Mouse (Mus musculus): Measurements from ENCODE around the gene Panx1. TPM values are rescaled to one million over a fixed set of nuclear protein-coding genes. Genes with fewer than 3 reads are reported as not detected.

Gene Panx1
- polyA plus RNA-seq, 1 experiment from 2014 or later, result 77.7 TPM

GRCm38 (mm10) chr9:14983141-14983540, 62.1 kb downstream of the Panx1 start:
- Histone ChIP-seq H3K4me3 (no peak overlapping the region), H3K36me3 (no peaks in the 10 kb centered on the region), H3K9me3 (replicated peaks) (no peaks in the 10 kb centered on the region), H3K27ac (replicated peaks) (no peak overlapping the region), H3K4me1 (no peaks in the 10 kb centered on the region), H3K27me3 (ENCODE audit: low read depth, poor library complexity, severe bottlenecking) (no peaks in the 10 kb centered on the region)
- 84% methylated on average over 3 of the region's 3 CpGs for WGBS
- no peak for DNase-seq (ENCODE audit: low spot score)

- Histone ChIP-seq H3K4me1 (no peaks in the 10 kb centered on the region), H3K4me3 (no peak overlapping the region), H3K9me3 (replicated peaks) (no peaks in the 10 kb centered on the region), H3K27ac (replicated peaks) (no peak overlapping the region), H3K36me3 (no peaks in the 10 kb centered on the region), H3K27me3 (ENCODE audit: low read depth, poor library complexity, severe bottlenecking) (no peaks in the 10 kb centered on the region)
- DNase-seq (ENCODE audit: low spot score), result no peak
These were observed 62.6 kb downstream of the Panx1 start for GRCm38 (mm10) chr9:14982683-14983082.

- no peaks in the 10 kb centered on the region for H3K4me1 ChIP-seq
- no peak overlapping the region for H3K27ac ChIP-seq (replicated peaks)
- WGBS, result 88% methylated on average over 4 of the region's 4 CpGs
- H3K4me3 ChIP-seq, result no peak overlapping the region
- DNase-seq (ENCODE audit: low spot score), result no peak
- H3K36me3 ChIP-seq, result no peaks in the 10 kb centered on the region
- H3K9me3 ChIP-seq (replicated peaks), result no peaks in the 10 kb centered on the region
- no peaks in the 10 kb centered on the region for H3K27me3 ChIP-seq (ENCODE audit: low read depth, poor library complexity, severe bottlenecking)
These were observed 63.6 kb downstream of the Panx1 start for GRCm38 (mm10) chr9:14981539-14982155.

- H3K4me1 ChIP-seq, result no peaks in the 10 kb centered on the region
- no peak for DNase-seq (ENCODE audit: low spot score)
- 85% methylated on average over 6 of the region's 6 CpGs for WGBS
- H3K4me3 ChIP-seq, result no peak overlapping the region
- H3K36me3 ChIP-seq, result no peaks in the 10 kb centered on the region
- no peaks in the 10 kb centered on the region for H3K27me3 ChIP-seq (ENCODE audit: low read depth, poor library complexity, severe bottlenecking)
- H3K9me3 ChIP-seq (replicated peaks), result no peaks in the 10 kb centered on the region
- H3K27ac ChIP-seq (replicated peaks), result no peak overlapping the region
These were observed 70.7 kb downstream of the Panx1 start for GRCm38 (mm10) chr9:14974251-14975232.

- Histone ChIP-seq H3K27me3 (ENCODE audit: low read depth, poor library complexity, severe bottlenecking) (no peaks in the 10 kb centered on the region), H3K27ac (replicated peaks) (no peak overlapping the region), H3K4me1 (no peaks in the 10 kb centered on the region), H3K9me3 (replicated peaks) (no peaks in the 10 kb centered on the region), H3K36me3 (no peaks in the 10 kb centered on the region), H3K4me3 (no peak overlapping the region)
- DNase-seq (ENCODE audit: low spot score), result no peak
- 85% methylated on average over 7 of the region's 7 CpGs for WGBS
These were observed 71.5 kb downstream of the Panx1 start for GRCm38 (mm10) chr9:14973762-14974161.

GRCm38 (mm10) chr9:14970805-14971525, 74.3 kb downstream of the Panx1 start:
- Histone ChIP-seq H3K27me3 (ENCODE audit: low read depth, poor library complexity, severe bottlenecking) (no peaks in the 10 kb centered on the region), H3K4me1 (no peaks in the 10 kb centered on the region), H3K36me3 (no peaks in the 10 kb centered on the region), H3K4me3 (no peak overlapping the region), H3K9me3 (replicated peaks) (no peaks in the 10 kb centered on the region), H3K27ac (replicated peaks) (no peak overlapping the region)
- 85% methylated on average over 3 of the region's 3 CpGs for WGBS
- no peak for DNase-seq (ENCODE audit: low spot score)

- no peaks in the 10 kb centered on the region for H3K27me3 ChIP-seq (ENCODE audit: low read depth, poor library complexity, severe bottlenecking)
- no peaks in the 10 kb centered on the region for H3K9me3 ChIP-seq (replicated peaks)
- no peak overlapping the region for H3K4me3 ChIP-seq
- H3K36me3 ChIP-seq, result no peaks in the 10 kb centered on the region
- H3K27ac ChIP-seq (replicated peaks), result no peak overlapping the region
- DNase-seq (ENCODE audit: low spot score), result no peak
- 88% methylated on average over 4 of the region's 4 CpGs for WGBS
- no peaks in the 10 kb centered on the region for H3K4me1 ChIP-seq
These were observed 75.1 kb downstream of the Panx1 start for GRCm38 (mm10) chr9:14970211-14970610.

GRCm38 (mm10) chr9:14967598-14967997, 77.7 kb downstream of the Panx1 start:
- Histone ChIP-seq H3K4me1 (no peaks in the 10 kb centered on the region), H3K9me3 (replicated peaks) (no peaks in the 10 kb centered on the region), H3K4me3 (no peak overlapping the region), H3K27ac (replicated peaks) (no peak overlapping the region), H3K36me3 (no peaks in the 10 kb centered on the region), H3K27me3 (ENCODE audit: low read depth, poor library complexity, severe bottlenecking) (no peaks in the 10 kb centered on the region)
- no peak for DNase-seq (ENCODE audit: low spot score)
- WGBS, result 97% methylated on average over 1 of the region's 1 CpGs

- H3K27me3 ChIP-seq (ENCODE audit: low read depth, poor library complexity, severe bottlenecking), result no peaks in the 10 kb centered on the region
- WGBS, result 62% methylated on average over 4 of the region's 4 CpGs
- H3K27ac ChIP-seq (replicated peaks), result no peak overlapping the region
- H3K4me3 ChIP-seq, result no peak overlapping the region
- no peaks in the 10 kb centered on the region for H3K4me1 ChIP-seq
- no peak for DNase-seq (ENCODE audit: low spot score)
- H3K9me3 ChIP-seq (replicated peaks), result no peaks in the 10 kb centered on the region
- H3K36me3 ChIP-seq, result no peaks in the 10 kb centered on the region
These were observed 78.5 kb downstream of the Panx1 start for GRCm38 (mm10) chr9:14966787-14967186.

GRCm38 (mm10) chr9:14965368-14965767, 79.9 kb downstream of the Panx1 start:
- H3K27me3 ChIP-seq (ENCODE audit: low read depth, poor library complexity, severe bottlenecking), result no peaks in the 10 kb centered on the region
- H3K36me3 ChIP-seq, result no peaks in the 10 kb centered on the region
- H3K9me3 ChIP-seq (replicated peaks), result no peaks in the 10 kb centered on the region
- DNase-seq (ENCODE audit: low spot score), result no peak
- no peak overlapping the region for H3K27ac ChIP-seq (replicated peaks)
- H3K4me3 ChIP-seq, result no peak overlapping the region
- H3K4me1 ChIP-seq, result no peaks in the 10 kb centered on the region

GRCm38 (mm10) chr9:14962769-14963168, 82.5 kb downstream of the Panx1 start:
- H3K27ac ChIP-seq (replicated peaks), result no peak overlapping the region
- H3K4me3 ChIP-seq, result no peak overlapping the region
- no peaks in the 10 kb centered on the region for H3K9me3 ChIP-seq (replicated peaks)
- H3K4me1 ChIP-seq, result no peaks in the 10 kb centered on the region
- H3K27me3 ChIP-seq (ENCODE audit: low read depth, poor library complexity, severe bottlenecking), result no peaks in the 10 kb centered on the region
- WGBS, result 76% methylated on average over 1 of the region's 1 CpGs
- H3K36me3 ChIP-seq, result no peaks in the 10 kb centered on the region
- DNase-seq (ENCODE audit: low spot score), result no peak

GRCm38 (mm10) chr9:14954659-14955058, 90.6 kb downstream of the Panx1 start:
- Histone ChIP-seq H3K4me3 (no peak overlapping the region), H3K27me3 (ENCODE audit: low read depth, poor library complexity, severe bottlenecking) (no peaks in the 10 kb centered on the region), H3K4me1 (peaks cover 15% of the 10 kb centered on the region), H3K27ac (replicated peaks) (no peak overlapping the region), H3K9me3 (replicated peaks) (peaks cover 7% of the 10 kb centered on the region; the same call in 1 of the 2 replicates), H3K36me3 (no peaks in the 10 kb centered on the region; the same call in 1 of the 2 replicates)
- WGBS, result 63% methylated on average over 1 of the region's 1 CpGs
- DNase-seq (ENCODE audit: low spot score), result no peak

Measured in midbrain, embryonic 10.5 days (tissue).